Mouse (Mus musculus) right cerebral cortex, postnatal 25 days (tissue): ENCODE measurements around the gene Gnmt.

Experiments used
- DNase-seq: peaks from one replicate; pipeline ENCODE4 v3.0.0; 2022

The Gnmt gene

DNA sequence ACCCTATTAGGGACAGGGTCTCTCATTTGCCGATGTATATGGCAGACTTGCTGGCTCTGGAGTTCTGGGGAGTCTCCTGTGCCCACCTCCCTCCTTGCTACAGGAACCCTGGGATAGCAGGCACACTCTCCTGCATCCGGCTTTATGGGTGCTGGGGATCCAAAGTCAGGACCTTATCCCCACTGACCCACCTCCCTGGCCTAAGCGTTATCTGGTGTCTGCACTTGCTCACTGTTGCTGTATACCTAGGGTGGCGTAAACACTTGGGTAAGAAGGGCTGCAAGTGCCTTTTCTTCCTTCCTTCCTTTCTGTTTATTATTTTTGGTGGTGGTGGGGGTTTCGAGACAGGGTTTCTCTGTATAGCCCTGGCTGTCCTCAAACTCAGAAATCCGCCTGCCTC is 12.3 kb upstream of the Gnmt start:
- no peak for DNase-seq

DNA sequence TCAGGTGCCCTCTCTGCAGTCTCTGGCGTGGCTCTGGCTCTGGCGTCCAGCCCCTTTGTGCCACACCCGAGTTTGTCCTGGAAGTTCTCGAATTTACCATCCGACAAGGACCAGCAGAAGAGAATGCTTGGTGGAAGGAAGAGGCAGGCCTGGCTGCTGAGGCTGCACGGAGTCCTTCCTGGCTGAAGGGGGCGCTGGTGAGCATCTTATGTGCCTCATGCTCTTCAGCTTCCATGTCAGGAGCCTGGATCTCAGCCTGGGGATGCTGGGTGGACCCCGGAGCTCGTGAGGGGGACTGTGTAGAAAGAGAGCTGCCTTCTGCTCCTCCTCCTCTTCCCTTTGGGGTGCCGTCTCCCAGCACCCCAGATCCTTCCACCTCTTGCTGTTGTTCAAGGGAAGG is 7.2 kb upstream of the Gnmt start:
- DNase-seq: no peak

DNA sequence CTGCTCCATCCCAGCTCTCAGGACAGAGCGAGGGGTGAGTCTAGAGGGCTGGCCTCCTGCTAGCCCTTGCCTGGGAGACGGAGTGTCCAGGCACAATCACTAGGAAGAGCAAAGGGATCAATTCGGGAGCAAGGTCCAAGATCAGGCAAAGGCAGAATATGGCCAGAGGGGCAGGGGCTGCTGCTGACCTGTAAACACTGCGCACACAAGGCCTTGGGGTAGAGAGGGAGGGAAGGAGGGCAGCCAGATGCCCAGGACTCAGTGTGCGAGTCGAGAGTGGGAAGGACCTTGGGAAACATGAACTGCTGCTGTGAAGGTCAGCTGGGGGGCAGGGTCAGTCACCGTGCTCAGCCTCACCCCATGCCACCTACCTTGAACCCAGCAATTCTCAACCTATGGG is 6.3 kb upstream of the Gnmt start:
- no peak for DNase-seq

DNA sequence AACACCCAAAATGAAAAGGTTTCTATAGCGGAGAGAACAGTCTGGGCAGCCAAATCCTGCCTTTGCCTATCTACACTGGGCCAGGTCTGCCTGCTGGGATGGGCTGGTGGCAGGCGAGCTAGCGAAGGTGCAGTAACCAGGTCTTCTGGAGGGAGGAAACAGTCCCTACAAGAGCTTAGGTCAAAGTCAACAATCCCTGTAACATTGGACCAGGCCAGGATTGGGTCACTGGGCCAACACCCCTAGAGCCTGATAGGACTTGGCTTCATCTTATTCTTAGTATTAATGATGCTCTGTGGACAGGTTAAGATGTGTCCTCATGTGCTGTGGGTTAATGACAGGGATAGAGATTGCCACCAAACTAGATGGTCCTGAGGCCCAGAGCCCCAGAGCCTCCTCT is 5.1 kb upstream of the Gnmt start:
- DNase-seq: no peak

DNA sequence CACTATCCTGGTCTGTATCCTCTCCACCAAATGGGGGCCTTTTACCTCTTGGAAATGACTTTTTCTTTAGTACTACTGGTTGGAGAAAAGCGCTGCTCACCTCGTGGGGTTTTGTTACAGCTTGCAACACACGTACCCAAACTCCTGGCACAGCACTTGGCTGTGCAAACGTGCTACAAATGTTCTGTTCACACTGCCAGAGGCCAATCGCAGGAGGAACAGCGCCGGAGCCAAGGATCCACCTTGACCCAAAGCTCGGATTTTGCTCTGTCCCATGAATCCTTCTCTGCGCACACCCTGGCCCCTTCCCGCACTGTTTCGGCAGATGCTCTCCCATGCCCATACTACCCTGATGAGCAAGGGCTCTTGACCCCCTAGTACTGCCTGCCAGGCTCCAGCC is 472 bp downstream of the Gnmt start:
- no peak for DNase-seq

DNA sequence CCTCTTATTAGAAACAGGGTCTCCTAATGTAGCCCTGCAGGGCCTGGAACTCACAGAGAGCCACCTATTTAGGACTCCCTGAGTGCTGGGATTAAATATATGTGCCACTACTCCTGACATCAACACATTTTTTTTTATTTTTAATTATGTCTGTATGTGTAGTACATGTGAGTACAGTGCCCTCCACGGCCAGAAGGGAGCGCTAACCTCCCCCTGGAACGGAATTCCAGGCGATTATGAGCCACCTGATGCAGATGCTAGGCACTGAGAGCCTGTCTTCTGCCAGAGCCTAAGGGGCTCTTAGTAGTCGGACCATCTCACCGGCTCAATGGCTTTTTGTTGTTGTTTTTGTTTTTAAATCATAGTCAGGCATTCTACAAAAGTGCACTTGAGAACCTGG is 947 bp downstream of the Gnmt start:
- DNase-seq: no peak

DNA sequence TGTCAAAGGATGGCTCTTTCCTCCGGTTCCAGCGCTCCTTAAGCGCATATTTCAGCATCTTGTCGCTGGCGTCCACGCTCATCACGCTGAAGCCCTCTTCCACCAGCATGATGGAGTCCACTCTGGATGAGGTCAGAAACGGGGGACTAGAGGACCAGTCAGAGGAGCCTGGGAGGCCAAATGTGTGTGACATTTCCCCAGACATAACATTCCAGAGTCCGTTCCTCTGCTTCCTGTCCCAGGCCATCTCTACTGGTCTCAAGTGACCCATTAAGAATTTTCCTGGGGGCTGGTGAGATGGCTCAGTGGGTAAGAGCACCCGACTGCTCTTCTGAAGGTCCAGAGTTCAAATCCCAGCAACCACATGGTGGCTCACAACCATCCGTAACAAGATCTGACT is 1.7 kb downstream of the Gnmt start:
- DNase-seq: no peak

DNA sequence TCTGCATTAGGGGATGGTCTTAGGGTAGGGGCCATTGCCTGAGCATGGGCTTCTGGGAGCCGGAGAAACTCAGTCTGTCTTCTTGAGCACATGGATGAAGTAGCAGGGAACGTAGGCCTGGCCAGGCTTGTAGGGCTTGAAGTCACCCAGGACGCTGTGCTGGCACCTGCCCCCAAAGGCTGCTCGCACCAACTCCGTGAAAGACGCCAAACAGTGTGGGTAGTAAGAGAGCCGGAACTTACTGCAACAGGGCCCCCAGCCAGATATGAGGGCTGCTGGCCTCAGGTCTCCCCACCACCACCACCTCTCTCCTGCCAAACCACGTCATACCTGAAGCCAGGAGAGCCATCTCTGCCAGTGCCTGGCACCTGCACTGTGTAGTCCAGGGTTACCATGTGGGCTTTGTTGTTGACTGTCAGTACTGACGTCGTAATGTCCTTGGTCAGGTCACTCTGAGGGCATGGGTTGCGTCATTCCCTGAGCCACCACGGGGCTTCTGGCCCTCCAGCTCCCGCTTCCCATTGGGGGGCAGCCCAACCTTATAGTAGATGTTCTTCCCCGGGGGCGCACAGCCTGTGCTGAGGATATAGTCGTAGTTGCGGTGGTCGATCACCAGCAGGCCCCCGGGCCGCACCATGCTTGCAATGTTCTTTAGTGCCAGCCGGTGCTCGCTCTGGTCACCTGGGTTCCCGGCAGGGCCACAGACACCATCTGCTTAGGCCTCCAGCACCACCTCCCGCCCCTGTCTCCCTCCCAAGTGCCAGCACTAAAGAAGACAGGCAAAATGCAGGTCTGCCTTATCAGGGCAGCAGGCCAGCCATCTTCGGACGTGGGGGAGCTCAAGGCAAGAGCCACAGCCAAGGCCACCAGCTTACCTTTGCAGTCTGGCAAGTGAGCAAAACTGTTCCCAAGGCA is 3.0 kb downstream of the Gnmt start:
- DNase-seq: no peak

DNA sequence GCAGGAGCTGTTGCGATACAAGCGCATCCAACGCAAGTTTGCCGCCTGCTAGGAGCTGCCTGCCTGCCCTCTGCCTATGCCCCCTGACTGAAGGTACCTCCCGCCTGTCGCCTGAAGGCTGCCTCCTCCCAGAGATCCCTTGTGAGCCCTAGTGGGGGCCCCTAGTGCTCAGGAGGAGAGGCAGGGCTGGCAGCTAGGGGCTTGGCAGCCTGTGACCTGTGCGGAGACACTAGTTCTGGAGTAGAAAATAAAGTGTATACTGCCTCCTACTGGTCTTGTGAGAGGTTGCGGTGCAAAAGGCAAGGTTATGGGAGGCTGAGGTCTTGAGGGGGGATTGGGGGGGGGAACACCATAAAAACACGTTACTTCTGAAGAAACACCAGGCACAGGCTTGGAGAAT is 3.7 kb downstream of the Gnmt start:
- no peak for DNase-seq

DNA sequence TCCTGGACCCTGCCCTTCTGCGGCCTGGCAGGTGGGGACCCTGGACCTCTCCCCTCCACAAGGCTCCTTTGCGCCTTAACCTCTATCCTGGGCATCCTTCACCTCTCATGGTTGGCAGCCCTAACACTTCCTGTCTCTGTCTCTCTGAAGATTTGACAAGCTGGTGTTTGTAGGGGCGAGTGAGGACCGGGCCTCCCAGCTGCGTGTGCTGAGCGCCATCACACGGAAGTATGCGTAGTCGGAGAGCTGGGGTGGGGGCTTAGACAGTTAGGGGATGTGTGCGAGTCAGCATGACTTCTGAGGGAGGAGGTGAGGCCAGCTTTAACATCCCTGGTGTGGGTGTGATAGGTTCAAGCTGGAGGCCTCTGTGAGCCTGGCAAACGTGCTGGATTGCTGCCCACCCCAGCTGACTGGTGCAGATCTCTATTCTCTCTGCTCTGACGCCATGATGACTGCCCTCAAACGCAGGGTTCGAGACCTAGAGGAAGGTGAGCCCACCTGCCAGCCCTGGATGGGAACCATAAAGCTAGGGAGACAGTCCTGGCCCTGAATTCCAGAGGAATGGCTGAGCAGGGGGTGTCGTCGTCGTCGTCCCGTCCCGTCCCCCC is 4.4 kb downstream of the Gnmt start:
- DNase-seq: no peak

DNA sequence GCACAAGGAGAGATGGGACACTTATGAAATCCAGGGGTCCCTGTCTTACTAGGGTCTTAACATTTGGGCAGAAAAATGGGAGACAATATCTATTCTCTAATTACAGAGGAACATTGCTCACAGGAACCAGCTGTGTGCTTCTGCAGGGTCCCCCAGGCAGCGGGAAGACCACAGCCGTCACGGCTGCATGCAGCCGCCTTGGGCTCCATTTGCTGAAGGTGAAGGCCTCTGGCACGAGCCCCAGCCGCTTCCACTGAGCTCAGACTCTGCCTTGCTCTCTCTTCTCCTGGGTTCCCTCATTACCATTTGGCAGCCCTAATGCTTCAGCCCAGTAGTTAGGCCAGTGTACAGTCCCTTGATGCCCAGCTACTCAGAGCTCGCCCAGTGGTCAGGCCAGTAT is 7.9 kb downstream of the Gnmt start:
- no peak for DNase-seq

DNA sequence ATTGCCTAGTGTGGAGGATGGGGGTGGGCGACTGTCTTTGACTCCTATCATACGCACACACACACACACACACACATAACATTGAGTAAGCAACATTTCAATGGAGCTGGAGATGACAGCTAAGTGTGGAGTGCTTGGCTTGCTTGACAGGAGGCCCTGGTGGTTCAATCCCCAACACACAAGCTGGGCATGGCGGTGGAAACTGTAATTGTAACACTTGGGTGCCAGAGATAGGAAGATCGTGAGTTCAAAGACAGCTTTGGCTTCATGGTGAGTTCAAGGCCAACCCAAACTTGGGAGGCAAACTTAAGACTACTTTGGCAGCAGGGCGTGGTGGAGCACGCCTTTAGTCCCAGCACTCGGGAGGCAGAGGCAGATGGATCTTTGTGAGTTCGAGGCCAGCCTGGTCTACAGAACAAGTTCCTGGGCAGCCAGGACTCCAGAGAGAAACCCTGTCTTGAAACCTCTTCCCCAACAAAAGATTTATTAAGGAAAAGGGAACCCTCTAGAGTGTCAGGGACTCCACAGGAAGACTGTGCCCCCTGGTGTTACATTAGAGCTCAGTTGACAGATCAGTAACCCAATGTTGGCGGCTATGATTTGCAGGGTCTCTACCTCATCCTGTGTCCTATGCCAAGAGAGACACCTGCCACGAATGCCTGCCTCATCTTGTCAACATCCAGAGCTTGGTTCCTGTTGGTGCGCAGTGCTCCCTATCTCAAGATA is 14.0 kb downstream of the Gnmt start:
- no peak for DNase-seq

DNA sequence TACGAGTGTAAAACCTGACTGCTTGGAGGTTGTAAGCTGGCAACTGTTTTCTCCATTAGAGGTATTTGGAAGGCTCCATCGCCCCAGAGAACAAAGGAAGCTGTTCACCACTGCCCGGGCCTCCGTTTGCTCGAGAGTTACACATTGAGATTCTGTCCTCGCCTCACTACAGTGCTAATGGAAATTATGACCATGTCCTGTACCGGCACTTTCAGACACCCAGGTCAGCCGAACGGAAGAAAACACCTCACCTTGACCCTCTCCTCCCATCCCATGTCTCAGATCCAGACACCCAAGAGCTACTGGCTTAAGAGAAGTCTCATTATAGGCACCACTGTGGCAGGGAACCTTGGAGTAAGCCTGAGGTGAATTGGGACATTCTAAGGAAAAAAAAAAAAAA is 15.1 kb downstream of the Gnmt start:
- no peak for DNase-seq

DNA sequence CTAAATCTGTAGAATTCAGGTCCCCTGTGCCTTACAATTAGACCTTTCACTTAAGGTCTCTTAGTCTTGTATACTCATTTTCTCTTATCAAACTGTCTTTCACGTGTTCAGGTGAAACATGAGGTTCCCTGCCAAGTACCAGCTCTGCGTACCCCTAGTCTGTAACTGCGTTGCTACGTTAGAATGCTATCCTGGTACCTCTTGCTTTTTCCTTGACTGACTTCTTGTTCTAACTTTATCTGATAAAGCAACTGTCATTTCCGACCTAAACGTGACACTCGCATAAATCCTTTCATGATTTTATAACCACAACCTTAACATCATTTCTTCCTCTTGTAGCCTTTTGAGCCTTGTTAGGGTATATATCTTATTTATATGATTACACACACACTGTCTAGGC is 16.5 kb downstream of the Gnmt start:
- no peak for DNase-seq

DNA sequence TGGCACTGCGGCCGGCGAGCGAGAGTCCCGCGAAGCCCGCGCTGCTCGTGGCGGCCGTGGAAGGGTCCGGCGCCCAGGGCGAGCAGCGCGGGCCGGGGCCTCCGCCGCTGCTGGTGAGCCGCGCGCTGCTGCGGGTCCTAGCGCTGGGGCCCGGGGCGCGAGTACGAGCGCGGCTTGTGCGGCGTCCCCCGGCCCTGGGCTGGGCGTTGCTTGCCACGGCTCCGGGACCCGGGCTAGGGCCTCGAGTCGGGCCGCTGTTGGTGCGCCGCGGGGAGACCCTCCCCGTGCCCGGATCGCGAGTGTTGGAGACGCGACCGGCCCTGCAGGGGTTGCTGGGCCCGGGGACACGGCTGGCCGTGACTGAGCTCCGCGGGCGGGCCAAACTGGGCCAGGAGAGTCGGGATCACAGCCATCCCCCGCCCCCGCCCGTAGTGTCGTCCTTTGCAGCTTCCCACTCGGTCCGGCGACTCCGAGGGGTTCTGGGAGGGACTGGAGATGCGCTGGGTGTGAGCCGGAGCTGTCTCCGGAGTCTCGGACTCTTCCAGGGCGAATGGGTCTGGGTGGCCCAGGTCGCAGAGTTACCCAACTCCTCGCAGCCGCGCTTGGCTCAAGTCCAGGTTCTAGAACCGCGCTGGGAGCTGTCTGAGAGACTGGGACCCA is 17.2 kb downstream of the Gnmt start:
- DNase-seq: peak; percentile 39

DNA sequence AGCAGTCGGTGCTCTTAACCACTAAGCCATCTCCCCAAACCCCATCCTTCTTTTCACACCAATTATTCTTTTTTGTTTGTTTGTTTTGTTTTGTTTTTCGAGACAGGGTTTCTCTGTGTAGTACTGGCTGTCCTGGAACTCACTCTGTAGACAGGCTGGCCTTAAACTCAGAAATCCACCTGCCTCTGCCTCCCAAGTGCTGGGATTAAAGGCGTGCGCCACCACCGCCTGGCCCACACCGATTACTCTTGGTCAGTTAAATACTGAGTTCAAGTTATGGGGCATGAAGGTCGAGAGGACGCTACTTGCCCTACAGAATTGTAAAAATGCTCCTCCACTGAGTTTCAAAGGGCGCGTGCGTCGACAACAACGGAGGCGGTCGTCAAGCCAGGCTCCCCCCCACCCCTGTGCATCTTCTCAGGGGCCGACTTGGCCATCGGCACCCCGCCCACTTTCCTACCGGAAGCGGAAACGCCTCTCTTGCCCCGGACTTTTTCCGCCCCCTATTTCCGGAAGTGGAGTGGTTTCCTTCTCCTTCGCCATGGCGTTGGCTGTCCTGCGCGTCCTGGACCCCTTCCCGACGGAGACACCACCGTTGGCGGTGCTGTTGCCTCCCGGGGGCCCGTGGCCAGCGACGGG is 17.9 kb downstream of the Gnmt start, which contains the start of gene Pex6:
Pex6 (plus strand) TSS at position 505 of the 639 bp plus-strand sequence.
- peak; percentile 90 for DNase-seq

DNA sequence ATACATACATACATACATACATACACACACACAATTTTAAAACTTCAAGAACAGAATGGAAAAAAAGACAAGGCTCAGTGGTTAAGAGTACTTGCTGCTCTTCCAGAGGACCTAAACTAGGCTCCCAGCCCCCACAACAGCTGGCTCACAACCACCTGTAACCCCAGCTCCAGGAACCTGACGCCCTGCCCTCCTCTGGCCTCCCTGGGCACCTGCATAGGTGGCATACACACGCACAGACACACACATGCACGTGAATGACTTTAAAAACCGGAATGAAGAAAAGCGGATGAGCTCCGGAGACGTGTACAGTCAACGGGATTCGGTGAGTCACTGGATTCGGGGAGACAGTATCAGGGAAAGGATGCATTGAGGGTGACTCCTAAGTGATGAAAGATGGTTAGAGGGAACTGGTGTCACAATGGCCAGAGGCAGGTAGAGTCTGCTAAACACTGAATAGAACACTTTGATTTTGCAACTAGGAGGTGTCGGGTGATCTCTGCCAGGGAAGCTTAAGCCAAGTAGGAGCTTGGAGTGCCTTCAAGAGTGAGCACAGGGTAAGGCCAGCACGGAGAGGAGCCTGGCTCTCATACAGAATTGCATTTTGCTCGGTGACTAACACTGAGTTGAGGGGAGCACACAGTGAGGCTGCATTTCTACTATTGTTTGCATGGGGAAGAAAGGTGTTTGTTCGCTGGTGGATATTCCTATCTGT is 22.4 kb downstream of the Gnmt start:
- no peak for DNase-seq

DNA sequence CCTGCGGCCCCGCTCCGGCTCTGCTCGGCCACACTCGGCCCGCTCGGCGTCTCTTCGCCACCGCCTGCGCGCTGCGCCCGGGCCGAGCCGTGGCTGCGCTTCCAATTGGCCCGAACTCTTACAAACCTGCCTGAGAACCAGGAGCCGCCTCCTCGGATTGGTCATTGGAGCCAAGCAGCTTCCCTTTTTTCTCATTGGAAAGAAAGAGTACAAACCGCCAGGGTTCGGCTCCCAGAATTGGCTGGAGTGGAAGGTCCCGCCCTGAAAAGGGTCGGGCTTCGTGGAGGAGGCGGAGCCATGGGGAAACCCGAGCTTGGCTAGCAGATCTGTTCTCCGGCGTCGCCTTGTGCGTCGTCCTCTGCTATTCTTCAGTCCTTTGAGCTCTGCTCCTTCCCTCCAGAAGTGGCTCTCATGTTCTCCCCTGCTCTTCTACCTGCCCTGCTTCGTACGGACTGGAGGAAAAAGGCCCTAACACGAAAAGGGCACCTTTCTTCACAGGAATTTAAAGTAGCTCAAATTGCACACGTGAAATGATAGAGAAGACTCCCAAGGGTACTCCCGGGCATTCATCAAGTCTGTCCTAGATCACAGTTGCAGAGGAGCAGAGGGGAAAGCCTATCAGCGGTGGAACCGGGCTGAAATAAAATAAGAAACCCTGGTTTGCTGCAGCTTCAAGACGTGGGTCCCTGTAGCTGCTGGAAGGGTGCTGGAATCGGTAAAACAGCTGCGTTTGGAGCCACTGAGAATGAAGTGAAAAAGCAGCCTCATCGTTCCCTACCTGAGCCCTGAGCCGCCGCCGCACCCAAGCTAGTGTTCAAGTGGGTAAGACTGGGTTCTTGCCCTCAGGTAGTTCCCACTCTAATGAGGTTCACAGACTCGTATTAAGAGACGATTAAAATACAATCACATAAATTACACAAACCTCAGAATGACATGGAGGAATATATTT is 23.8 kb downstream of the Gnmt start, which contains the start of gene Ppp2r5d:
Ppp2r5d (minus strand) TSS at position 225 of the 949 bp plus-strand sequence.
- peak; percentile 95 for DNase-seq

DNA sequence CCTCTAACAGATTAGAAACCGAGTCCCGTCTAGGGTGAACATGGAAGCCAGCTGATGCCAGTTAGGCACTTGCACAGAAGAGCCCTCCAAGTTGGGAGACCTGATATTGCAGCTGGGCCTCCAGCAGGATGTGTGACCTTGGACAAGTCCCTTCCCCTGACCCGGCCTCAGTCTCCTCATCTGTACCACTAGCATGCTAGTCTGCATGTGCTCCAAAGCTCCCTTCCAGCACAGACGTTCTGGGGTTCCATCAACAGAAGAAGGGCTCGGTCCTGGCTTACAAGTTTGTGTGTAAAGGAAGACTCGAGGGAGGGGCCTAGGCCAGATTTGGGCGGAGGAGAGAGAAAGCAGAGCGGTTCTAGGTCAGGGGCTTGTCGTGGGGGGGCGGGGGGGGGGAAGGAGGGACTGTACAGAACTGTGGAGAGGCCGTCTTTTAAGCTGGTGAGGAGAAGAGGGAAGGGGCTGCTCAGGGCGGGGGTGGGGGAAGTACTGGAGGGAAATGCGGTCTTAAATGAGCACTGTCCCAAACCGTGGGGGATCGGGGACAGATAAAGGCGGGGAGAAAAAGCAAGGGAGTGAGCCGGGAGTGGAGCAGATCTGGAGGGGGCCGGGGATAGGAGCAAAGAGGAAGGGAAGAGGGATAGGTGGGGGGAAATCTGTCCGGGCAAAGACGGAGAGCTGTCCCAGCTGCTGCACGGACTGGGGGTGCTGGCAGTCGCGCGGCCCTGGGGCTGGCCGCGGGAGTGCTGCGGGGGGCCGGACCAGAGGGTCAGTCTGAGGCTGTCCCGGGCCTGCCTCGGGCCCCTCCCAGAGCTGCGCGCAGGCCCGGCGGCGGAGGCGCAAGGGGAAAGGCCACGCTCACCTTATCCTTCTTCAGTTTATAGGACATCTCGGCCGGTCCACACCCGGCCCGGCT is 24.7 kb downstream of the Gnmt start:
- DNase-seq: no peak

DNA sequence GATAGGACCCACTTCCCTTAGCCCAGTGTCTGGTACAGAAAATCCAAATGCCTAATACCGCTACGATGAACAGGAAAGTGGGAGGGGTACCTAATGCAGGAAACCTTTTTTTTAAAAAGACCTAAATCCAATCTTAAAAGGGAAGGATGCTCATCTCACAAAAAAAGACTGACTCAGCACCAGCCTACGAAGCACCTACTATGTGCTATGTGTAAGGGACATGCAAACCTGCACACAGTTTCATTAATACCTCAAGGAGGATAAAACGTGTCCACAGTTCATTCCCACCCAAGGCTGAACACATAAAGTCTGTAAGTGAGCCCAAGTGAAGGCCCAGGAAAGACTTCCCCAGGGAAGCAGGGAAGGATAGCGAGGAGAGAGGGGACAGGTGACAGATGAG is 26.5 kb downstream of the Gnmt start:
- no peak for DNase-seq
